Mouse (Mus musculus) stomach, embryonic 15.5 days (tissue): ENCODE results near the gene Hgfac. TPM values are rescaled to one million over a fixed set of nuclear protein-coding genes. Genes with fewer than 3 reads are reported as not detected.

ENCODE experiments used
- ATAC-seq: fragments of 200-750 bp; cut with Nextera tagmentation; 2 replicates; pipeline ENCODE4 v1.8.0; 2017; ENCODE audit warnings: low read depth, moderate number of reproducible peaks, moderate TSS enrichment; ENCODE audit not compliant: insufficient read depth, low FRiP score
- H3K27ac ChIP-seq: fragments of 300-500 bp; sonication (generic); 2 replicates; pipeline ENCODE4 v1.5.1; 2015; ENCODE audit warnings: mild to moderate bottlenecking, inconsistent platforms
- H3K27me3 ChIP-seq: fragments of 300-500 bp; sonication (generic); replicated peaks from 2 replicates; pipeline ENCODE4 v1.6.1; 2015; ENCODE audit warnings: inconsistent platforms
- H3K36me3 ChIP-seq: fragments of 300-500 bp; sonication (generic); 2 replicates; pipeline ENCODE4 v1.6.1; 2015; ENCODE audit warnings: inconsistent platforms
- H3K4me1 ChIP-seq: fragments of 300-500 bp; sonication (generic); 2 replicates; pipeline ENCODE4 v1.6.1; 2015; ENCODE audit warnings: inconsistent platforms
- H3K4me2 ChIP-seq: fragments of 300-500 bp; sonication (generic); 2 replicates; pipeline ENCODE4 v1.6.1; 2015; ENCODE audit warnings: mild to moderate bottlenecking, inconsistent platforms
- H3K4me3 ChIP-seq: fragments of 300-500 bp; sonication (generic); replicated peaks from 2 replicates; pipeline ENCODE4 v1.5.1; 2015; ENCODE audit warnings: inconsistent platforms
- H3K9ac ChIP-seq: fragments of 300-500 bp; sonication (generic); 2 replicates; pipeline ENCODE4 v1.6.1; 2015; ENCODE audit warnings: inconsistent platforms
- H3K9me3 ChIP-seq: fragments of 300-500 bp; sonication (generic); 2 replicates; pipeline ENCODE4 v1.6.1; 2016; ENCODE audit warnings: inconsistent platforms
- WGBS: fragments of 180-500 bp; shearing (Covaris S2); methylation state at CpG from one replicate; pipeline ENCODE4 v1.1.7; 2015; 5-methylcytosine and 5-hydroxymethylcytosine counted together
- microRNA-seq: library from miRNA; unstranded; fragments of <30 nt; microRNA quantifications from one replicate; pipeline ENCODE4, GENCODE M21; 2016
- polyA plus RNA-seq: library from polyadenylated mRNA; unstranded; fragments of >200 nt; fragmentation: Nextera tagmentation; extraction: Ambion mirVana; gene quantifications from 2 replicates; pipeline ENCODE4 v1.2.1, GENCODE M21; 2015

The Hgfac gene
- polyA plus RNA-seq, 1 experiment from 2014 or later, result 9.3 TPM

GRCm38 (mm10) chr5:35071855-35072254 is 30.5 kb downstream of the Hgfac start:
- Histone ChIP-seq H3K4me1 (no peaks in the 10 kb centered on the region), H3K9ac (no peak overlapping the region), H3K27ac (no peak overlapping the region), H3K9me3 (no peaks in the 10 kb centered on the region), H3K4me3 (no peak overlapping the region), H3K36me3 (no peaks in the 10 kb centered on the region), H3K4me2 (no peak overlapping the region), H3K27me3 (no peaks in the 10 kb centered on the region)
- no peak for ATAC-seq
- WGBS, result 87% methylated on average over 6 of the region's 6 CpGs

GRCm38 (mm10) chr5:35073235-35073634 is 31.9 kb downstream of the Hgfac start:
- Histone ChIP-seq H3K9me3 (no peaks in the 10 kb centered on the region), H3K27me3 (no peaks in the 10 kb centered on the region), H3K4me2 (no peak overlapping the region), H3K4me1 (no peaks in the 10 kb centered on the region), H3K36me3 (no peaks in the 10 kb centered on the region), H3K27ac (no peak overlapping the region), H3K9ac (no peak overlapping the region), H3K4me3 (no peak overlapping the region)
- no peak for ATAC-seq
- WGBS, result 88% methylated on average over 11 of the region's 11 CpGs

- no peak for ATAC-seq
- Histone ChIP-seq H3K27me3 (0 out of 2 replicates have a peak, but pooled peaks cover 4% of the 10 kb centered on the region), H3K4me2 (no peak overlapping the region), H3K4me1 (no peaks in the 10 kb centered on the region), H3K27ac (no peak overlapping the region), H3K9ac (no peak overlapping the region), H3K9me3 (no peaks in the 10 kb centered on the region), H3K36me3 (no peaks in the 10 kb centered on the region), H3K4me3 (no peak overlapping the region)
- WGBS, result 68% methylated on average over 9 of the region's 9 CpGs
These were observed 32.7 kb downstream of the Hgfac start for GRCm38 (mm10) chr5:35073992-35074391.

- Histone ChIP-seq H3K36me3 (no peaks in the 10 kb centered on the region), H3K27ac (no peak overlapping the region), H3K9ac (no peak overlapping the region), H3K4me1 (no peaks in the 10 kb centered on the region), H3K27me3 (0 out of 2 replicates have a peak, but pooled peaks cover 4% of the 10 kb centered on the region), H3K4me2 (no peak overlapping the region), H3K4me3 (no peak overlapping the region), H3K9me3 (no peaks in the 10 kb centered on the region)
- 76% methylated on average over 1 of the region's 1 CpGs for WGBS
- no peak for ATAC-seq
These were observed 35.1 kb downstream of the Hgfac start for GRCm38 (mm10) chr5:35076369-35076768.

- H3K9me3 ChIP-seq, result no peaks in the 10 kb centered on the region
- H3K4me3 ChIP-seq, result no peak overlapping the region
- no peak for ATAC-seq
- H3K36me3 ChIP-seq, result no peaks in the 10 kb centered on the region
- 41% methylated on average over 18 of the region's 18 CpGs for WGBS
- no peak overlapping the region for H3K9ac ChIP-seq
- H3K4me1 ChIP-seq, result no peaks in the 10 kb centered on the region
- 0 out of 2 replicates have a peak, but pooled peaks cover 4% of the 10 kb centered on the region for H3K27me3 ChIP-seq
- no peak overlapping the region for H3K27ac ChIP-seq
- no peak overlapping the region for H3K4me2 ChIP-seq
These were observed 37.8 kb downstream of the Hgfac start for GRCm38 (mm10) chr5:35079101-35079500.

- H3K27ac ChIP-seq, result no peak overlapping the region
- no peak overlapping the region for H3K4me2 ChIP-seq
- H3K27me3 ChIP-seq, result no peaks in the 10 kb centered on the region
- no peak overlapping the region for H3K4me3 ChIP-seq
- no peaks in the 10 kb centered on the region for H3K36me3 ChIP-seq
- H3K4me1 ChIP-seq, result no peaks in the 10 kb centered on the region
- WGBS, result 79% methylated on average over 3 of the region's 3 CpGs
- H3K9ac ChIP-seq, result no peak overlapping the region
- no peak for ATAC-seq
- H3K9me3 ChIP-seq, result no peaks in the 10 kb centered on the region
These were observed 43.6 kb downstream of the Hgfac start for GRCm38 (mm10) chr5:35084913-35085312.

GRCm38 (mm10) chr5:35088785-35089613 is 47.7 kb downstream of the Hgfac start:
- no peak overlapping the region for H3K4me3 ChIP-seq
- H3K27me3 ChIP-seq, result no peaks in the 10 kb centered on the region
- H3K36me3 ChIP-seq, result peaks cover 9% of the 10 kb centered on the region
- H3K27ac ChIP-seq, result no peak overlapping the region
- no peak for ATAC-seq
- H3K4me1 ChIP-seq, result no peaks in the 10 kb centered on the region
- WGBS, result 60% methylated on average over 9 of the region's 9 CpGs
- H3K4me2 ChIP-seq, result no peak overlapping the region
- no peaks in the 10 kb centered on the region for H3K9me3 ChIP-seq
- no peak overlapping the region for H3K9ac ChIP-seq

GRCm38 (mm10) chr5:35089614-35089963 is 48.3 kb downstream of the Hgfac start:
- no peaks in the 10 kb centered on the region for H3K9me3 ChIP-seq
- ATAC-seq, result no peak
- H3K4me2 ChIP-seq, result no peak overlapping the region
- no peaks in the 10 kb centered on the region for H3K4me1 ChIP-seq
- H3K27me3 ChIP-seq, result no peaks in the 10 kb centered on the region
- H3K4me3 ChIP-seq, result no peak overlapping the region
- H3K27ac ChIP-seq, result no peak overlapping the region
- H3K36me3 ChIP-seq, result peaks cover 12% of the 10 kb centered on the region
- 79% methylated on average over 5 of the region's 5 CpGs for WGBS
- no peak overlapping the region for H3K9ac ChIP-seq

- H3K9ac ChIP-seq, result no peak overlapping the region
- H3K9me3 ChIP-seq, result no peaks in the 10 kb centered on the region
- H3K4me1 ChIP-seq, result no peaks in the 10 kb centered on the region
- H3K4me2 ChIP-seq, result no peak overlapping the region
- no peak overlapping the region for H3K4me3 ChIP-seq
- peaks cover 30% of the 10 kb centered on the region for H3K36me3 ChIP-seq
- H3K27ac ChIP-seq, result no peak overlapping the region
- 86% methylated on average over 3 of the region's 3 CpGs for WGBS
- H3K27me3 ChIP-seq, result no peaks in the 10 kb centered on the region
- no peak for ATAC-seq
These were observed 50.3 kb downstream of the Hgfac start for GRCm38 (mm10) chr5:35091636-35092035.

Small RNA genes lying within 50 kb of the gene (microRNA-seq; reads per million reads assigned to microRNA genes)
- gene Mir3097, result 2.9 reads per million, percentile 9 among the genes with 10 or more reads in this experiment

Other genes starting within 250 kb of the Hgfac start
- 0.54 and 0.57 TPM in 2 replicates for gene Msantd1, start 133.5 kb upstream of the Hgfac start, polyA plus RNA-seq
- gene Rgs12, start 92.1 kb upstream of the Hgfac start, polyA plus RNA-seq, result 26.8 and 28.1 TPM in 2 replicates
- 1.8 and 2.1 TPM in 2 replicates for gene Dok7, start 15.3 kb downstream of the Hgfac start, polyA plus RNA-seq
- gene Lrpap1, start 64.3 kb downstream of the Hgfac start, polyA plus RNA-seq, result 136 and 168 TPM in 2 replicates
- 0.06 TPM in 1 of 2 replicates, not detected in the other for gene Adra2c, start 236.8 kb downstream of the Hgfac start, polyA plus RNA-seq